Mouse (Mus musculus) adrenal gland, postnatal 4 days (tissue): ENCODE measurements around the gene Cdc20. TPM values are rescaled to one million over a fixed set of nuclear protein-coding genes. Genes with fewer than 3 reads are reported as not detected.

Experiments
- DNase-seq, 2 experiments: peaks; one replicate each; pipeline ENCODE4 v3.0.0; 2021 to 2022; ENCODE audit warnings: low spot score in 2 of 2, mixed read lengths in 2 of 2
- total RNA-seq, 2 experiments: library from RNA; stranded (reverse); gene quantifications; 2 replicates each; pipeline ENCODE4 v1.2.3; 2021

Gene Cdc20
- total RNA-seq, 2 experiments from 2014 or later: 41.3 to 42.0 TPM

DNA sequence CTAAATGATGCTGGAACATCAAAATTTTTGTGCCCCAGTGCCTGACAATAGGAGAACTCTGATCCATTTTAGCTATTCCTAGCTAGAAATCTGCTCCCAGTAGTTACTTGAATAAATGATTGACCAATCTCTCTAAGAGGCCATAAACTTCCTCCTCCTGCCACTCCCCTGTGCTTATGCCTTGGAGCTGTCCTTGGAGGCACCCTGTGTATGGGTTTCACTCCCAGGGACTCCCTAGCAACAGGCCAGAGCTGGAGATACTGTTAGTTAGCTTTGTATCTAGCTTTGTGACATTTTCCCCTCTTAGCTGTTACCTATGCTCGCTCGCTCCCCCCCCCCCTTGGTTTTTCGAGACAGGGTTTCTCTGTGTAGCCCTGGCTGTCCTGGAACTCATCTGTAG lies 15.8 kb downstream of the Cdc20 start:
- DNase-seq: no peak

DNA sequence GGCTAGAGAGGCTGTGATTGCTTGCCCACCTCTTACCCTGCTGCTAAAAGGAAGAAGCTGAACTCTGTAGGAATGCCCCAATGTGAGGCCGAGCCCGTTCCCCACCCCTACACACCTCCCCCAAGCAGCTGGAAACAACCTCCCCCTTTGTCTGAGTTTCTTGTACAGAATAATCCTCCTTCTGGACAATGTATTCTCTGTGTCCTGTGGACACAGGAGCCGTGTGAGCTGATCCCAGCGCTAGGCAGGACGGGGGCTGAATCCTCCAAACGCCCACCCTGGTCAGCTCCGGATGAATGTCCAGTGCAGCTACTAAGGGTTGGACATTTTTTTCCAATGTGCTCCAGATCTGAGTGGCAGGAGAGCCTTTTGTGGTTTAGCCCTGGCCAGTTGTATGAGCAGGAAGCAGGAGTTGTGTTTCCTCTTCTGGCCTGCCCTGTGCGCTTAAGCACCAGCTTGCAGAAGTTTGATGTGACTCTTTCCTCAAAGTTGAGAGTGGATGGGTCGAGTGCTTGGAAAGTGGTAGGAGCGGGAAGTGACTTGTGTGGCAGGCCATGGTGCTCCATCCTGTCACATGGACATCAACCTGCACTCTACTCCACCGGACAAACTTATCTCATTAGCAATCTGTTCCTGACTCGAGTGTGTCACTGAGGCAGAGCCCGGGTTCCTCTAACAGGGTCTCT lies 19.9 kb downstream of the Cdc20 start:
- no peak for DNase-seq

DNA sequence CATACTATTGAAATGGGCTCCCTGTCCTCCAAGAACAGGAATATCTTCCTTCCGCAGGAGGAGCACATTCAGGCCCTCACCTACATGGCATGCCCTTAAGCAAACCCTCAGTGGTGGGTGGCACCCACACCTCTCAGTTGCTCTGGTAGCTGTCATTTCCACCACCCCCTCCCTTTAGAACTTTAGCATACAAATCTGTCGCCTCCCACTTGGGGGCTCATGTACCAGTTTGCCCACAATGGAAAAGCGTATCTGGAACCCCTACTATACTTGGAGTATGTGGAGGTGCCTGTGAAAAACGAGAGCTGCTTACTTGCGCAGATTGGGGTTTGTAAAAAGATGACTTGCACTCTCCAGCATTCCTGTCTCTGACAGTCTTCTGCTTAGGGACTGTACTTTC lies 20.8 kb downstream of the Cdc20 start:
- no peak for DNase-seq

DNA sequence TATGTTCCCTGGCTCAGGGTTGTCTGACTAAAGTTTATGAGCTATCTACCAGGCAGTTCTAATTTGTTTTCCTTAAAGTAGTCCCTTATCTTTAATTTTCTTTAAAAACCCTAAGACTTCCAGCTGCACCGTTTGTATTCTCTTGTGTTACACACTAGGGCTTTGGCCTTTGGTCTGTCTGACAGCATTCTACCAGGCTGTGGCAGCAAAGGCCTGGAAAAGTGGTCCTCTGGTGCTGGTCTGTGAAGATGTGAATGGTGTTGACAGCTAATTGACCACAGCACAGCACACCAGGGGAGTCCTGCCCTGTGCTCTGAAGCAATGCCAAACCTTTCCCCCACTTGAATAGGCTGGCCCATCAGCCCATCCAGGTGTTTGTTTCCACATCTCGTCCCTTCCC lies 21.4 kb downstream of the Cdc20 start:
- DNase-seq: no peak

DNA sequence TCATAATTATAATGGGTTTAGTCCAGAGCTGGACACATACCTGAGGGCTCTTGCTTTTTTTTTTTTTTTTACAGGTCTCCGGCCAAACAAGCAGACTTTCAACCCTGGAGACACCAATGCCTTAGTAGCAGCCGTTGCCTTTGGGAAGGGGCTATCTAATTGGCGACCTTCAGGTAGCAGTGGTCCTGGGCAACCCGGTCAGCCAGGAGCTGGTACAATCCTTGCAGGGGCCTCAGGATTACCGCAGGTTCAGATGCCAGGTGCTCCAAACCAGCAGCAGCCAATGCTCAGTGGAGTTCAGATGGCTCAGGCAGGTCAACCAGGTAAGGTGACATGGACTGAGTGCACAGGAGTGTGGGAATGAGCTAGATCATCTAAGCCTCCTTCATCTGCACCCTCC lies 23.6 kb downstream of the Cdc20 start:
- no peak for DNase-seq

DNA sequence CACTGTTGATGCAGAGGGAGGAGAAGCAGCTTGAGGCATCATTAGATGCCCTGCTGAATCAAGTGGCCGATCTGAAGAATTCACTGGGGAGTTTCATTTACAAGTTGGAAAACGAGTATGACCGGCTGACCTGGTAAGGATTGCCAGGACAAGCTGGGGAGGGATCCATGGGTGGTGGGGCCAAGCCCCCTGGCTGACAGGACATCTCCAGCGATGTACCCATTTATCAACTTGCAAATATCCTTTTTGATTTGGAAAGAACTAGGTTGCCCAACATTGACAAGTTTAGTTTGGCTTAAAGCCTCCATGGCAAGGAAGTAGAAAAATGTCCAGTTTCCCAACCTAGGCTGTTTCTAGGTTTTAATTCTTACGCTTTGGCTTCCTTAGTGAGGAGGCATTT lies 26.3 kb downstream of the Cdc20 start:
- no peak for DNase-seq

DNA sequence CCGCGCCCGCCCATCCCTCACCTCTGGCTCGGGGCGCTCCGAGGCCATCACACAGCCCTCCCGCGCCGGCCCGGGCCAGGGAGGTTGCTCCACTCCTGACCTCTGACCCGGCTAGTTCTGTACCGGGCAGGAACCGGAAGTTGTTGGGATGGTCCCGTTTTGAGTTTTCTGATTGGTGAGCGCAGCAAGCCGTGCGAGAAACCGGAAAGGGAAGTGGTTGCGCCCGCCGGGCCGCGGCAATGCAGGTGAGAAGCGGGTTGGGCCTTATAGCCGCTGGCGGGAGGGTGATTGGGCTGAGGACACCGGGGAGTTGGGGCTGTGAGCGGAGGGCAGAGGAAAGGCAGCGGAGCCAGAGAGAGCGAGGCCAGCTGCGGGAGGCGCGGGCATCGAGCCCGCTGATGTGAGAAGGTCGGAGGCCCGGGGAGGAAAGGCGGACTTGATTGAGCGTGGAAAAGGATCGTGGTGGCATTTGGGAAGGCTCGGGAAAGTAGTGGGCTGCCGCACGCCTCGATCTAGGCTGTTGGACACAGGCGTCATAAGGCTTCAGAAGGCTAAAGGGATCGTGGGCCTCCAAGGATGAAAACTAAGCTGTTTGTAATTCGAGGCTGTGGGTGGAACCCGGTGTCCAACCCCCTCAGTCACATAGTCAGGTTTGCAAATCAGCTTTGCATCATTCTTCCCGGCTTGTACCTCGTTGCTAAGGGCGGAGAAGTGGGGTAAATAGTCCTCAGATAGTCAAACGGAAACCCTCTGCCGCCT lies 27.8 kb downstream of the Cdc20 start, which contains the start of the genes Szt2 and Med8:
Gene Szt2, minus strand, starts transcription at position 132 of the 759 bp plus-strand sequence.
Gene Med8, plus strand, starts transcription at position 196 of the 759 bp plus-strand sequence.
- peak; percentile 66 to 83 for DNase-seq

DNA sequence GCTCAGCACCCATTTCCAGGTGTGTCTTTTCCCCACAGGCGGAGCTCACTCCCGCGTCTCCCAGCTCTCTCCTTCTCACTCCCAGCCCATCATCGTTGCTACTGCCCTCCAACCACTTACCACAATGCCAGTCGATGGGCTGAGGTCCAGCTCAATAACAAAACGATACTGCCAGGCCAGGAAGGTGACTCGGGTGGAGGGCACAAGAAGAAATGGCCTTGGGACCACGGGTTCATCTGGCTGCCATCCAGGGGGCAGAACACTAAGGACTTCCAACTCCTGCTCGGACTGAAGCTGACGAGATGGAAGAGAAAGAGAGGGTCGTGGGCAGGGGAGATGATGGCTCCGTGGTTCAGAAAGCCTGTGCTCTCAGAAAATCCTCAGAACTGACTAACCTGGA lies 34.5 kb downstream of the Cdc20 start:
- no peak for DNase-seq

DNA sequence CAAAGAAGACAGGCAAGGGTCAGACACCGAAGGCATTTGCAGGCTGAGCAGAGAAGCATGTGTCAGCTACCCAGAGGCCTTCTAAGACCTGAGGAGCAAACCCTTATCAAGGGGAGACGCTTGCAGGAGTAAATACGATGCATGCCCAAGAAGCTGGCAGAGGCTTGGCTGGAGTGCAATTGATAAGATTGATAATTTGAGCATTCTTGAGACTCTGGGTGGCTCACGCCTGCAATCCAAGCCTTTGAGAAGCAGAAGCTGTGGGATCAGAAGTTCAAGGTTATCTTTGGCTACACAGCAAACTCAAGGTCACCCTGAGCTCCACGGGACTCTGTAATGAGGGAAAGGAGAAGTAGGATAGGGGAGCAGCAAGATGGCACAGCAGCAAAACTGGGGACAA lies 35.2 kb downstream of the Cdc20 start:
- no peak for DNase-seq

DNA sequence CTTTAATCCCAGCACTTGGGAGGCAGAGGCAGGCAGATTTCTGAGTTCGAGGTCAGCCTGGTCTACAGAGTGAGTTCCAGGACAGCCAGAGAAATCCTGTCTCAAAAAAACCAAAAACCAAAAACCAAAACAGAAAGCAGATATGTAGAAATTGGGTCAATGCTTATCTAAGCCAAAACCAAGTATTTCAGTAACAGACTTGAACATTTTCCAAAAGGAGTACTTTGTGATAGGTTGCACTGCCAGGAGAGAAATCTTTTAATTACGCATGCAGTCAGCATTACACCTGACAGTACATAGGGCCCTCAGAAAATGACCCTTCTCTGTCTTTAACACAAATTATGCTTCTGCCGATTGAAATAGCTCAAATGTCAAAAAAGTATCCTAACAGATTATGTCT lies 35.7 kb downstream of the Cdc20 start:
- DNase-seq: no peak

DNA sequence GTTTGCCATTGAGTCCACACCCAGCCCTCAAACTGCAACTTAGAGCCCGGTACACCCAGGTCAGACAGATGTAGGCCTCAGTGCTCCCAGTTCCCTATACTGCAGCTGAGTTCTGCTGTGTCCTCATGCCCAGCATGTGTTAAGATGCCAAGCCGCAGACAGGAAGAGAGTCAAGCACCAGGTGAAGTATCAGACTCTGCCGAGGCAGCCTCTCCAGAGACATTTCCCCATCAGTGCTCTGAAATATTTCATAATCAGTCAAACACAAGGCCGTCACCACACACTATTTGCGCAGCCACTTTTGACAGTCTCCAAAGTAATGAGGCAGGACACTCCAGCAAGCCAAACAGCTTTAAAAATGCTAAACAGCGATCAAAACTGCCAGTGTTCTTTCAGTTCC lies 38.8 kb downstream of the Cdc20 start:
- no peak for DNase-seq

DNA sequence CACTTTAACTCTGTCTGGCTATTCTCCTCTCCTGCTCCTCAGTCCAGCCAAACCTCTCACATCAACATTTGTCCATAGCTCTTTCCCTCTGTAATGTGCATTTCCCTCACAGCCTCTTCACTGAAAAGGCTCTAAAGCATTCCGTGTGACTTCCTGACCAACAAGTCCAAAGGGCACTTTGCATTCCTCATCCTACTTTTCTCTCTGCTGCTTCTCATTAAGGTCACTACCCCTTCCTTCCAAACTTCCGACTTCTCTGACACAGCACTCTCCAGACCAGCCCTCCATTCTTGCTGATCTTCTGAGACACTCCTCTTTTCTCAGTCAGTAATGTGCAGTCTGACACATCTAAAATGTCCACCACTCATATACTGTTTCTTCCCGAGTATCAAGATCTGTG lies 40.7 kb downstream of the Cdc20 start:
- no peak for DNase-seq

DNA sequence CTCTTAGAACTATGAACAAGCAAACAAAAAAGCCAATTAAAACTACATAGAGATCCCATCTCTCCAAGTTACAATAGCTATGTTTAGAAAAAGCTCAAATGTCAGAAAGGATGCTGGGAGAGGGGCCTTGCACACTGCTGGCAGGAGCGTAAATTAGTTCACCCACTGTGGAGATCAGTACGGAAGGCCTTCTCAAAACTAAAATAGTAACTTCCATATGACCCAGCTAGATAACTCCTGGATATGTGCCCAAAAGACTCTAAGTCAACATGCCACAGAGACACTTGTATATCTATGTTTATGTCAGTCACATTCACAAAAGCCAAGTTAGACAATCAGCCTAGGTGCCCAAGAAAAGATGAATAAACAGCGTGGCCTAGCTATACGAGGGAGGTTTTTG lies 41.9 kb downstream of the Cdc20 start:
- DNase-seq: no peak

DNA sequence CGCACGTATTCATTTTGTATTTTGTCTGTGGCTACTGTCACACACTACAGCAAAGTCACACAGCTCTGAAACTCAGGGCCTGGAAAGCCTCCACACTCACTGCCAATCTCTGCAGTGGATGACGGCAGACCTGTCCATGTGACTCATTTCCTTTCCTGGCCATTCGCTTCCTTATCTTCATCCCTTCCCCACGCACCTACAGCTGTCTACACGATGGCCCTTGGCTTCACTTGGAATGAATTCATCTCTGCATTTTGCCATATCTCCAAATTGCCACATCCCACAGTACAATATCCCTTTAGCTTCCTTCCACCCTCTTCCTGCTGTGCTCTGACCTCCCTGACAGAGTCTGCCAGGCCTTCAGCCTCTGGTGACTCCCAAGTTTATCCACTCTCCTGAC lies 42.6 kb downstream of the Cdc20 start:
- no peak for DNase-seq

DNA sequence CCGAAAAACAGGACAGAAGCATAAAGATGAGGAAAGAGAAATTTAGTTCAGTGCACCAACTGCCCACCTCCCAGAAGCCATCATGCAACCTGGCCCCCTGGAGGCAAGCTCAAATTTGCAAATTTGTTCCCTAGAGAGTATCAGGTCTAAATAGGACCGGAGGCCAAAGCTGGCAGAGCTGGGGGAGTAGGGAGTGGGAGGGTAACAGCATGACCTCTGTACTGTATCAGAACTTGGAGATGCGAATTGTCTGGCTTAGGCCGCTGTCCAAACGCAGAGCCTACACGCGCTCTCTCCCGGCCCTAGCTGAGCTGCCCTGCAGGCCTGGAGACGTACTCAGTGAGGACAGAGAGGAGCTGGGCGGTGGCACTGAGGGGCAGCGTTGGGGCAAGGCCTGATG lies 47.0 kb downstream of the Cdc20 start:
- DNase-seq: no peak

DNA sequence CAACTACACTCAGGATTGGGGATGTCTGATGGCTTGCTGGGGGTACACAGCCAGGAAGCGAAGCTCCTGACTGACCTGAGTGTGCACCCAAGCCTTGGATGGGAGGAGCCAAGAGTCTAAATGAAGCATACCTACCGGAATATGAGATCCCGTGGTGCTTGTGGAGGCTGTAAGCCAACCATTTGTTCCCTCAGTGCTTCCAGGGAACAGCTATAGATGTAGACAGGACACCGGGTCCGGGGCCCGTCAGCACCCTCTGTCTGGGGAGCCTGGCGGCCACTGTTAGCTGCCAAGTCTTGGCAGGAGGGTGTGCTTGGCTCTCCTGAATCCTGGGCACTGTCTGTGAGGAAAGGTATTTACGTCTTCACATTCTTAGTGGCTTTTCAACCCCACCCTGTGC lies 49.8 kb downstream of the Cdc20 start:
- DNase-seq: no peak

DNA sequence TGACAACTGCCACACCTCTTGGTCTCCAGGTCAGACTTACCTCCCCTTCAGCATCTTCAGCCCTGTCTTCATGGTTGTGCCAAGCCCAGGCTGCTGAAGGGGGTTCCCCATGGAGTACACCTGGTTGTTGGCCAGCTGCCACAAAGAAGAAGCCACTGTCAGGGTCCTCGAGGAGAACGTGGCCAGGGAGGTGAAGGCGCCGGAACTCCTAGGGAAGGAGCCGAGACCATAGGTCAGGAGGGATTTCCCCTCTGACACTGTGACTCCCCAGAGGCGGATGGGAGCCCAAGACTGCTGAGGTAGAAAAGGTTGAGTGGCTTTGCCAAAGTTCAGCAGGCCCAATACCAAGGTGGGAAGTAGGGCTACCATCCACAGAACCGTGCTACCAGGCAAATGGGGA lies 53.9 kb downstream of the Cdc20 start:
- DNase-seq: no peak

Other genes starting within 250 kb of the Cdc20 start
- 100 to 1,000 TPM; 102 to 120 TPM for gene Ptprf, start 145.9 kb downstream of the Cdc20 start, total RNA-seq
- gene Szt2, start 28.1 kb downstream of the Cdc20 start, total RNA-seq: 10 to 100 TPM; 38.6 to 39.3 TPM
- gene Med8, start 28.0 kb downstream of the Cdc20 start, total RNA-seq: 10 to 100 TPM; 76.5 to 78.8 TPM
- gene Elovl1, start 9.3 kb downstream of the Cdc20 start, total RNA-seq: 10 to 100 TPM; 75.5 to 84.0 TPM
- under 1 TPM; 0.17 to 0.54 TPM for gene Mpl, start 20.2 kb upstream of the Cdc20 start, total RNA-seq
- 10 to 100 TPM; 55.6 to 56.8 TPM for gene Tie1, start 52.7 kb upstream of the Cdc20 start, total RNA-seq
- gene 2610528J11Rik, start 89.6 kb upstream of the Cdc20 start, total RNA-seq: 1 to 10 TPM; 1.1 to 5.1 TPM
- 1 to 10 TPM; 1.2 to 1.9 TPM for gene Tmem125, start 106.7 kb upstream of the Cdc20 start, total RNA-seq
- under 1 TPM; 0.08 to 0.11 TPM for gene Cfap57, start 183.4 kb upstream of the Cdc20 start, total RNA-seq
- 10 to 100 TPM; 72.5 to 84.1 TPM for gene Ebna1bp2, start 183.4 kb upstream of the Cdc20 start, total RNA-seq
- gene Olfr62, start 221.6 kb upstream of the Cdc20 start, total RNA-seq: not detected